Mouse (Mus musculus) heart, embryonic 15.5 days (tissue): ENCODE measurements around the gene Ampd2. TPM values are rescaled to one million over a fixed set of nuclear protein-coding genes. Genes with fewer than 3 reads are reported as not detected.

Experiments
- ATAC-seq: fragments of 200-750 bp; cut with Nextera tagmentation; replicated peaks from 2 replicates; pipeline ENCODE4 v1.8.0; 2017; ENCODE audit warnings: low read depth, moderate TSS enrichment; ENCODE audit not compliant: insufficient number of reproducible peaks, insufficient read depth, low FRiP score
- H3K27ac ChIP-seq: fragments of 300-500 bp; sonication (generic); 2 replicates; pipeline ENCODE4 v1.5.1; 2015; ENCODE audit warnings: mild to moderate bottlenecking, inconsistent platforms
- H3K27me3 ChIP-seq: fragments of 300-500 bp; sonication (generic); 2 replicates; pipeline ENCODE4 v1.6.1; 2015; ENCODE audit warnings: inconsistent platforms
- H3K36me3 ChIP-seq: fragments of 300-500 bp; sonication (generic); 2 replicates; pipeline ENCODE4 v1.6.1; 2015; ENCODE audit warnings: mild to moderate bottlenecking, inconsistent platforms
- H3K4me1 ChIP-seq: fragments of 300-500 bp; sonication (generic); replicated peaks from 2 replicates; pipeline ENCODE4 v1.6.1; 2015; ENCODE audit warnings: inconsistent platforms
- H3K4me2 ChIP-seq: fragments of 300-500 bp; sonication (generic); 2 replicates; pipeline ENCODE4 v1.6.1; 2015; ENCODE audit warnings: inconsistent platforms, mild to moderate bottlenecking, moderate library complexity
- H3K4me3 ChIP-seq: fragments of 300-500 bp; sonication (generic); 2 replicates; pipeline ENCODE4 v1.5.1; 2015; ENCODE audit warnings: mild to moderate bottlenecking, inconsistent platforms
- H3K9ac ChIP-seq: fragments of 300-500 bp; sonication (generic); 2 replicates; pipeline ENCODE4 v1.6.1; 2015; ENCODE audit warnings: mild to moderate bottlenecking, inconsistent platforms
- H3K9me3 ChIP-seq: fragments of 300-500 bp; sonication (generic); replicated peaks from 2 replicates; pipeline ENCODE4 v1.6.1; 2016; ENCODE audit warnings: inconsistent platforms
- WGBS: fragments of 180-500 bp; shearing (Covaris S2); methylation state at CpG from one replicate; pipeline ENCODE4 v1.1.7; 2015; ENCODE audit warnings: mixed read lengths; 5-methylcytosine and 5-hydroxymethylcytosine counted together
- polyA plus RNA-seq: library from polyadenylated mRNA; unstranded; fragments of >200 nt; fragmentation: Nextera tagmentation; extraction: Ambion mirVana; gene quantifications from 2 replicates; pipeline ENCODE4 v1.2.1, GENCODE M21; 2015

Gene Ampd2
- polyA plus RNA-seq, 1 experiment from 2014 or later = 22.5 TPM

- 90% methylated on average over 12 of the region's 12 CpGs for WGBS
These were observed 8.7 kb upstream of the Ampd2 start for GRCm38 (mm10) chr3:108094976-108095760.

DNA sequence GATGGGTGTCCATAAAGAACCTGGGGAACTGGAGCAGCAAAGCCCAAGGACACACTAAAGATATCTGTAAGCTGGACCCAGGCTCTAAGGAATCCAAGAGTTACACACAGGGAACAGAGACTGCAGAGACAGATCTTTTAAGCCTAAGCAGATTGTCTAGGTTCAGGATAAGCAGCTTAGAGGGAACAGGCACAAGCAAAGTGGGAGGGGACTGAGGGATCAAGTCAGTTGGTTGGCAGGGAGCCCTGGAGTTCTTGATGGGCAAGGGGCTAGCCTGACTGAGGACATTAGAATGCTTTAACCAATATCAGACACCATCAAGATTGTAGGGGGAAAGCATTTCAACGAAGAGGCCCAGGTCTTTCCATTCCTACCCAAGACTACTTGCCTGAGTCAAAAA lies 7.7 kb upstream of the Ampd2 start:
- ATAC-seq = no peak
- Histone ChIP-seq H3K27me3 (no peaks in the 10 kb centered on the region), H3K4me1 (peaks cover 21% of the 10 kb centered on the region), H3K9me3 (no peaks in the 10 kb centered on the region), H3K4me3 (no peak overlapping the region), H3K36me3 (no peaks in the 10 kb centered on the region), H3K27ac (no peak overlapping the region), H3K4me2 (no peak overlapping the region), H3K9ac (no peak overlapping the region)
- 63% methylated on average over 1 of the region's 1 CpGs for WGBS

More at GRCm38 (mm10) chr3:108094976-108095760, 8.7 kb upstream of the Ampd2 start:
- Histone ChIP-seq H3K4me3 (no peak overlapping the region), H3K4me2 (no peak overlapping the region), H3K9me3 (no peaks in the 10 kb centered on the region), H3K36me3 (no peaks in the 10 kb centered on the region), H3K9ac (no peak overlapping the region), H3K4me1 (peaks cover 13% of the 10 kb centered on the region), H3K27ac (no peak overlapping the region), H3K27me3 (no peaks in the 10 kb centered on the region)
- no peak for ATAC-seq

DNA sequence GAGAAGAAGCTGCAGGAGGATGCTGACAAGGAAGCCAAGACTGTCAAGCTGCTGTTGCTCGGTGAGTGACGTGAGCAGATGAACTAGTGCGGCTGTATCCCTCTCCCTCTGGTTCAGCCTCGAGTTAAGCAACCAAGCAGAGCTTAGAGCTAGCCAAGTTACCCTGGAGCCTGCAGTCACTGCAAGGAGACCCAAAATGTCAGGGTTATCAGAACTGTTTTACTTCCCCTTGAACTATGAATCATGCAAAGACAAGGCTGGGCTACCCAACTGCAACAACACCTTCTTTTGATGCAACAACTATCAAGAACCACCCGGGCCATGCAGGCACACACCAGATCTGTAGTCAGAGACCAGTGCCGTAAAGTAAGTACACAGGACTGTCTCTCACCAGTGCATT lies 6.9 kb upstream of the Ampd2 start:
- Histone ChIP-seq H3K9ac (no peak overlapping the region), H3K4me1 (peaks cover 26% of the 10 kb centered on the region), H3K4me3 (no peak overlapping the region), H3K4me2 (no peak overlapping the region), H3K36me3 (no peaks in the 10 kb centered on the region), H3K27me3 (no peaks in the 10 kb centered on the region), H3K9me3 (no peaks in the 10 kb centered on the region), H3K27ac (no peak overlapping the region)
- no peak for ATAC-seq
- WGBS = 55% methylated on average over 6 of the region's 6 CpGs

GRCm38 (mm10) chr3:108092536-108093115 lies 6.2 kb upstream of the Ampd2 start, which contains the start of gene Gnat2:
Gnat2 (plus strand) TSS chr3:108092789.
- no peaks in the 10 kb centered on the region for H3K36me3 ChIP-seq
- no peak within 1 kb of the TSS for H3K27ac ChIP-seq
- no peak within 1 kb of the TSS for H3K4me2 ChIP-seq
- no peak within 1 kb of the TSS for H3K9ac ChIP-seq
- H3K27me3 ChIP-seq = no peaks in the 10 kb centered on the region
- no peak within 1 kb of the TSS for H3K4me3 ChIP-seq
- WGBS = 72% methylated on average over 15 of the region's 15 CpGs
- H3K4me1 ChIP-seq = peaks cover 26% of the 10 kb centered on the region
- ATAC-seq = no peak
- no peaks in the 10 kb centered on the region for H3K9me3 ChIP-seq

DNA sequence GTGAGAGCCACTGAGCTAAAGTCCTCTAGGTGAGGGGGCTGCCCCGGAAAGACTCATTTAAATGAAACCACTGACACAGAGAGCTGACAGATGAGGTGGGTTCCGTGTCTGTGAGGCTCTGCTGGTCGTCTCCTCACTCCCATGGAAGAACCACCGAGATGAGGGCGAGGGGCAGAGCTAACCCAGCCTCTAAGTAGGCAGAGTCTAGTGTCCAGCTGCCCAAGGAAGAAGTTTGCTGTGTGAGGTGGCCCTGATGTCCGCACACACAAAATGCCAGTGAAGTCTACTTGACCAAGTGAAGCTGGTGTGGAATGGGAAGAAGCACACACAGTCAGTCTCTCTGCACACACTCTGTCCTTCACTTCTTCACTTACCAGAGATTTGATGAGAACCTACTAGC lies 5.6 kb upstream of the Ampd2 start:
- H3K4me2 ChIP-seq = no peak overlapping the region
- peaks cover 32% of the 10 kb centered on the region for H3K4me1 ChIP-seq
- no peaks in the 10 kb centered on the region for H3K27me3 ChIP-seq
- 69% methylated on average over 6 of the region's 6 CpGs for WGBS
- H3K27ac ChIP-seq = no peak overlapping the region
- no peak overlapping the region for H3K4me3 ChIP-seq
- no peaks in the 10 kb centered on the region for H3K9me3 ChIP-seq
- no peaks in the 10 kb centered on the region for H3K36me3 ChIP-seq
- H3K9ac ChIP-seq = no peak overlapping the region
- no peak for ATAC-seq

- Histone ChIP-seq H3K4me1 (peaks cover 32% of the 10 kb centered on the region), H3K4me3 (no peak overlapping the region), H3K4me2 (no peak overlapping the region), H3K9ac (no peak overlapping the region), H3K9me3 (no peaks in the 10 kb centered on the region), H3K36me3 (no peaks in the 10 kb centered on the region), H3K27ac (no peak overlapping the region), H3K27me3 (no peaks in the 10 kb centered on the region)
- no peak for ATAC-seq
- WGBS = 94% methylated on average over 2 of the region's 2 CpGs
These were observed 4.1 kb upstream of the Ampd2 start for GRCm38 (mm10) chr3:108090561-108090960.

DNA sequence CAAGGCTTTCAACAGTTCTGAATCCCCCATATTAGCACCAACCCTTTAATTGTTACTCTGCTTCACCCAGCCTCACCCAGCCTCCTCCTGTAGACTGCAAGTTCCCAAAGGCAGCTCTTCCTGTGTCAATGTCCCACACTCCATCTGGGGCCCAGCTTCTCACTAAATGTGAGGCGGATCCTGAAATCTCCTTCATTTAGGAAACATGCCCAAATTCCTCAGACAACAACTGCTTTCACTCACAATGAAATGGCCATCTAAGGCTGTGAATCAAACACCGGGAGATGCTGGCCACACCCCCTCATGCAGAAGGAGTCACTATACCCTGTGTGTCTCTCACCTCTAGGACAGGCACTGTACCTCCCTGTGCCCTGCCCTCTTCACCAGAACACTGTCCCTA lies 3.5 kb upstream of the Ampd2 start:
- H3K4me3 ChIP-seq = no peak overlapping the region
- ATAC-seq = no peak
- H3K4me2 ChIP-seq = no peak overlapping the region
- H3K9ac ChIP-seq = no peak overlapping the region
- H3K27me3 ChIP-seq = no peaks in the 10 kb centered on the region
- no peaks in the 10 kb centered on the region for H3K36me3 ChIP-seq
- H3K27ac ChIP-seq = no peak overlapping the region
- H3K4me1 ChIP-seq = peaks cover 35% of the 10 kb centered on the region
- H3K9me3 ChIP-seq = no peaks in the 10 kb centered on the region
- 39% methylated on average over 2 of the region's 2 CpGs for WGBS

DNA sequence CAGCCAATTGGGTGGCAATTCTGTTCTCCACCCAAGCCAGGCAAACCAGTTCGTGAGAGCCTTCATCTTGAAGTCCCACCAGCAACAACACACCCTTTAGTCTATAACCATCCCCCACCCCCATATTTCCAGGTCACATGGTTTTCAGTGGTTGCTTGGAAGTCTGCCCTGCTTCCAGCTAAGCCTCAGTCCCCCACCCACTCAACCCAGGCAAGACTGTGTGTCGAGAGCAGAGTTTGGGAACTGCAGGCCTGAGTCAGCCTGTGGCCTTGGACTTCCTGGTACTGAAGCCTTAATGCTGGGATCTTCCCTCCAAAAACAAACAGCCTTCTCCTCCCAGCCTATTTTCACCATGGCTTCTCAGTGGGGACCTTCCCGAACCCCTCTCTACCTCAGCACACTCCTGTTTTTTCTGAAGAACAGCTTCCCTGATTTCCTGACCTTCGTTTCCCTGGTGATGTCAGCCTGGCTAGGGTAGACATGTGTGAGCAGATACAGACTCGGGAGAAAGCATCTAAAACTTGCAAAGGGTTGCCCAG lies 2.5 kb upstream of the Ampd2 start:
- H3K9me3 ChIP-seq = no peaks in the 10 kb centered on the region
- no peak overlapping the region for H3K4me2 ChIP-seq
- H3K27ac ChIP-seq = no peak overlapping the region
- no peaks in the 10 kb centered on the region for H3K36me3 ChIP-seq
- no peak overlapping the region for H3K4me3 ChIP-seq
- peaks cover 42% of the 10 kb centered on the region for H3K4me1 ChIP-seq
- no peak for ATAC-seq
- no peak overlapping the region for H3K9ac ChIP-seq
- no peaks in the 10 kb centered on the region for H3K27me3 ChIP-seq
- 34% methylated on average over 5 of the region's 5 CpGs for WGBS

DNA sequence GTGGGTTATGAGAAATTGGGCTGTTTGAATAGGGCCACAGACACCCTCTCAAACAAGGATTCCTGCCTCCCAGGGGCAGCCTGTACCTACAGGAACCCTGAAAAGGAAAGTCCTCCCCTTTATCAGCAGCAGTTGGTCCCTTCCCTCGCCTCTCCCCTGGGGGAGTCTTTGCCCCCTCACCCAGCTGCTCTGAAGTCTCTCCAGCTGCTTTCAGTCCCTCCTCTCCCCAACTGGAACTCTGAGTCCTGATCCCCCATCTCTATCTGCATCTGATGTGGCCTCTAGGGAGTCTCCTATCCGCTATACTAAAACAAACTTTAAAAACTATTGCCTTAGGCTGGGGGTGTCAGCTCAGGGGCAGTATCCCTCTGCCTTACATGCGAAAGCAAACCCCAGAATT lies 878 bp upstream of the Ampd2 start:
- ATAC-seq = no peak
- Histone ChIP-seq H3K27me3 (no peaks in the 10 kb centered on the region), H3K4me1 (peaks cover 58% of the 10 kb centered on the region), H3K36me3 (no peaks in the 10 kb centered on the region), H3K4me3 (no peak overlapping the region), H3K9ac (no peak overlapping the region), H3K4me2 (peak overlapping the region; percentile 91; the same call in 1 of the 2 replicates), H3K27ac (peak overlapping the region; percentile 93; the same call in 1 of the 2 replicates), H3K9me3 (no peaks in the 10 kb centered on the region)
- WGBS = 84% methylated on average over 3 of the region's 3 CpGs

DNA sequence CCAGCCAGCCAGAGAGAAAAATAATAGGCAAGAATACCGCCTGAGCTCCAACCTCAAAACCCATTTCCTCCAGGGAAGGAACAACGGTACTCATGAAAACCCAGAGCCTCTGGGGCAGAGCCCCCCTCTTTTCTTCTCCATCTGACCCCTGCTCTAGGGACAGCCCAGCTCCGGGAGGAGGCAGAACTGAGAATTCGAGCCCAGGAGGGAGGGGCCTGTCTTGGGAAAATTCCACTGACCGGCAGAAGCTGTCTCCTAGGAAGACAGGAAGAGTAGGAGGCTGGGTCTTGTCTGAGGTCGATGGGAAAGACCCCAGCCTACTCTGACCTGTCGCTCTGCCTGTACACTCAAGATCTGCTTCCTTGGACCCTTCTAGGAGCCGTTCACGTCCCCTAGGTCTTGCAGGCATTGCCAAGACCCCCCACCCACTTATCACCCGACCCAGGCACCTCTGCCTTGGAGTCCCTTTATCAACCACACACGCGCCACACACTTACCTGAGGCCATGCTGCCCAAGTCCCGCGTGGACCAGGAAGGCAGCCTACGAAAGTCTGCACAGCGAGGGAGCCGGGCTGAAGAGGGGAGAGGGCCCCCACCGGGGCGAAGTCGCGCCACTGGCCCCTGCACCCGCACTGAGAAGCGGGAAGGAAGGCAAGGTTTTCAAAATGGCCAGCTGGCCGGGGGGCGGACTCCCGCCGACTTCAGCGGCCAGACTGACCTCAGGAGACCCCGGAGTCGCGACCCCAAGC lies 556 bp downstream of the Ampd2 start:
- H3K4me3 ChIP-seq = peak overlapping the region; percentile 77
- H3K27ac ChIP-seq = peak overlapping the region; percentile 93
- WGBS = under 1% methylated on average over 31 of the region's 31 CpGs
- H3K27me3 ChIP-seq = no peaks in the 10 kb centered on the region
- no peaks in the 10 kb centered on the region for H3K9me3 ChIP-seq
- no peaks in the 10 kb centered on the region for H3K36me3 ChIP-seq
- H3K4me2 ChIP-seq = peak overlapping the region; percentile 91
- peak; percentile 78 for ATAC-seq
- H3K9ac ChIP-seq = peak overlapping the region; percentile 81
- peaks cover 71% of the 10 kb centered on the region for H3K4me1 ChIP-seq

DNA sequence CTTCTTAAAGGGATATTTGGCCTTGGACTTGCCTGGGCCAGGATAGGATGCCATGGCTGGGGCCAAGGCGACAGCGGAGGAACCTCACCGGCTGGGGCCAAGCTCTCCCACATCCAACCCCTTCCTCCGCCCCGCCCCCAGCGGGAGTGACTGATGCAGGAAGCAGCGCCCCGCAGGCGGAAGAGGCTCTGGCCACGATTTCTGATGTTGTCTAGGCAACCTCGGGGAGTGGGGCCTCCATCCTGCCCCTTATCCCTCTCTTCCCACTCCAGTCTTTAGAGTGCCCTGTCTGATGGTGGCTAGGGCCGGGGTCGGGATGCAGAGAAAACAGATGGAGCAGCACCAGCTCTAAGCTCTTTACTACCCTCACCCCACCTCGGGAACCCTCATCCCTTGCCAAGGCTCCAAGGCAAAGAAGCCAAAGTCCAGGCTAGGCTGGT lies 1.1 kb downstream of the Ampd2 start:
- Histone ChIP-seq H3K4me2 (peak overlapping the region; percentile 91), H3K27me3 (no peaks in the 10 kb centered on the region), H3K27ac (peak overlapping the region; percentile 93), H3K9me3 (no peaks in the 10 kb centered on the region), H3K9ac (peak overlapping the region; percentile 81), H3K4me3 (peak overlapping the region; percentile 77), H3K36me3 (no peaks in the 10 kb centered on the region), H3K4me1 (peaks cover 71% of the 10 kb centered on the region)
- under 1% methylated on average over 13 of the region's 14 CpGs for WGBS
- ATAC-seq = peak; percentile 81
